ENCODE assay signal across 8 mouse cellular contexts in genomic region chr12:25096640-25097051, GRCm38 (mm10). TPM values are rescaled to one million over a fixed set of nuclear protein-coding genes. Genes with fewer than 3 reads are reported as not detected.
DNase-seq lines count a peak whose midpoint lies in the region; ATAC-seq and TF ChIP-seq lines count a peak whose summit lies in the region.

No protein-coding gene starts in this region.

- peaks cover 23% of the 10 kb centered on the region for H3K79me3 ChIP-seq in C2C12 (ENCODE audit: low read depth)

- H3K36me3 ChIP-seq in C2C12 (ENCODE audit: control insufficient read depth, insufficient read depth) = peaks cover 18% of the 10 kb centered on the region
- no peaks in the 10 kb centered on the region for H3K36me3 ChIP-seq in forebrain, embryonic 13.5 days (ENCODE audit: poor library complexity, severe bottlenecking)
- no peaks in the 10 kb centered on the region for H3K36me3 ChIP-seq in neural tube, embryonic 14.5 days (ENCODE audit: control insufficient read depth, insufficient read depth, low read length)

- ATAC-seq in forebrain, embryonic 13.5 days = no peak
- ATAC-seq in neural tube, embryonic 14.5 days (ENCODE audit: low read depth) = no peak
- no peak for ATAC-seq in granulocyte monocyte progenitor cell, adult 5-6 weeks (replicated peaks; ENCODE audit: poor library complexity, severe bottlenecking)

- H3K79me2 ChIP-seq in C2C12 (ENCODE audit: control insufficient read depth, insufficient read depth) = peaks cover 31% of the 10 kb centered on the region

- no peaks in the 10 kb centered on the region for H3K9me3 ChIP-seq in forebrain, embryonic 13.5 days (replicated peaks)
- no peaks in the 10 kb centered on the region for H3K9me3 ChIP-seq in neural tube, embryonic 14.5 days (ENCODE audit: control insufficient read depth, low read length)

- H3K9ac ChIP-seq in forebrain, embryonic 13.5 days = peak overlapping the region; percentile 70
- peak overlapping the region; percentile 60; the same call in 1 of the 2 replicates for H3K9ac ChIP-seq in neural tube, embryonic 14.5 days (replicated peaks; ENCODE audit: low read depth, low read length)

- peaks cover 66% of the 10 kb centered on the region for H3K4me1 ChIP-seq in forebrain, embryonic 13.5 days
- peaks cover 46% of the 10 kb centered on the region for H3K4me1 ChIP-seq in neural tube, embryonic 14.5 days (ENCODE audit: control insufficient read depth, insufficient read depth, low read length)

- under 1% methylated on average over 15 of the region's 15 CpGs for WGBS in forebrain, embryonic 13.5 days
- WGBS in neural tube, embryonic 14.5 days = under 1% methylated on average over 15 of the region's 15 CpGs

- peak overlapping the region; percentile 71 for H3K27ac ChIP-seq in forebrain, embryonic 13.5 days
- H3K27ac ChIP-seq in neural tube, embryonic 14.5 days (ENCODE audit: low read depth, low read length) = peak overlapping the region; percentile 94

- no peak for TF ChIP-seq CTCF in C2C12 (IDR thresholded peaks at IDR 0.05; ENCODE audit: control insufficient read depth, insufficient read depth, insufficient read length)

- H3ac ChIP-seq in C2C12 (ENCODE audit: control insufficient read depth, insufficient read length, low read depth) = peak overlapping the region; percentile 25

- peak overlapping the region; percentile 94 for H3K4me2 ChIP-seq in forebrain, embryonic 13.5 days
- peak overlapping the region; percentile 91 for H3K4me2 ChIP-seq in neural tube, embryonic 14.5 days (ENCODE audit: low read depth, low read length)

- H3K4me3 ChIP-seq in C2C12 (ENCODE audit: insufficient read depth, poor library complexity, severe bottlenecking) = peak overlapping the region; percentile 80
- peak overlapping the region; percentile 60 for H3K4me3 ChIP-seq in forebrain, embryonic 13.5 days
- peak overlapping the region; percentile 71 for H3K4me3 ChIP-seq in neural tube, embryonic 14.5 days (ENCODE audit: low read depth, low read length)

- H3K27me3 ChIP-seq in C2C12 (ENCODE audit: control insufficient read depth, insufficient read depth, insufficient read length) = no peaks in the 10 kb centered on the region
- H3K27me3 ChIP-seq in forebrain, embryonic 13.5 days = peaks cover 3% of the 10 kb centered on the region; the same call in 1 of the 2 replicates
- no peaks in the 10 kb centered on the region for H3K27me3 ChIP-seq in neural tube, embryonic 14.5 days (ENCODE audit: control insufficient read depth, insufficient read depth, low read length)

- peak; percentile 61 for DNase-seq in embryo, embryonic 10 days (ENCODE audit: low spot score)
- DNase-seq in embryo, embryonic 9.5 days (ENCODE audit: extremely low spot score) = no peak
- peak; percentile 66 for DNase-seq in kidney, postnatal 14 days
- no peak for DNase-seq in layer of hippocampus, adult 8-10 months (ENCODE audit: low spot score in 2 of 2)

TF ChIP-seq in C2C12, 6 proteins besides CTCF, POLR2A, EP300 and RAD21:
- TF ChIP-seq USF1 (IDR thresholded peaks at IDR 0.05; ENCODE audit: low read depth) = no peak
- no peak for TF ChIP-seq MYOD1 (IDR thresholded peaks at IDR 0.05; ENCODE audit: control insufficient read depth, insufficient read length, low read depth)
- TF ChIP-seq MYOG (IDR thresholded peaks at IDR 0.05; ENCODE audit: control insufficient read depth, extremely low read depth, insufficient read length) = no peak
- TF ChIP-seq FOSL1 (IDR thresholded peaks at IDR 0.05; ENCODE audit: insufficient read depth, low read length, poor library complexity, severe bottlenecking) = no peak
- TF ChIP-seq CEBPB (IDR thresholded peaks at IDR 0.05; ENCODE audit: low read depth) = no peak
- no peak for TF ChIP-seq MAX (IDR thresholded peaks at IDR 0.05)

RNA-seq across cellular contexts. Expression of gene Id2, which starts 0.3 kb away (rescaled TPM):
- polyA plus RNA-seq in C2C12 (2012; fragmentation: generic; extraction: Trizol) = 68.1 TPM
- polyA plus RNA-seq in forebrain, embryonic 13.5 days (2015; fragmentation: Nextera tagmentation; extraction: Ambion mirVana) = 195 and 253 TPM in 2 replicates
- 371 and 388 TPM in 2 replicates for polyA plus RNA-seq in neural tube, embryonic 14.5 days (2014; fragmentation: Nextera tagmentation; extraction: Ambion mirVana)
- 10 to 100 TPM; 76.7 to 87.4 (median 81.8) TPM for total RNA-seq in layer of hippocampus, adult 8-10 months (2022)
- total RNA-seq in granulocyte monocyte progenitor cell, adult 5-6 weeks (2014; fragmentation: Nextera tagmentation) = 1.7 and 8.5 TPM in 2 replicates
- 7.4 and 11.7 TPM in 2 replicates for total RNA-seq in granulocyte monocyte progenitor cell, adult 5-6 weeks (2017)

Comparison
In these comparisons a context has a peak if more than half of its experiments do, and no peak if none do; other contexts are left out.
1. DNase-seq: peak in embryo, embryonic 10 days (single experiment) and kidney, postnatal 14 days (single experiment); none in embryo, embryonic 9.5 days (single experiment) and layer of hippocampus, adult 8-10 months (0 of 2).
2. Peak in every context shown above with its lines, with median percentiles within 50 percentile points of each other: H3K4me3 ChIP-seq.